Mouse (Mus musculus) bone marrow, adult 2 months (tissue): ENCODE results near the gene Ccdc149.

Experiments
- CTCF ChIP-seq: fragments of 200-500 bp; IDR thresholded peaks from 2 replicates; pipeline ENCODE4 v1.5.1; 2011; ENCODE audit warnings: low read length, control low read depth; ENCODE audit not compliant: control insufficient read depth, insufficient read depth
- POLR2A ChIP-seq: fragments of 200-500 bp; IDR thresholded peaks from 2 replicates; pipeline ENCODE4 v1.6.1; 2011; ENCODE audit warnings: low read depth, mild to moderate bottlenecking, control low read depth, low read length, borderline replicate concordance; ENCODE audit not compliant: control insufficient read depth

GRCm38 (mm10) chr5:52435533-52435932 lies 35.8 kb downstream of the Ccdc149 start:
- TF ChIP-seq CTCF (no peak), POLR2A (no peak)
